Mouse (Mus musculus) hindbrain, embryonic 15.5 days (tissue): ENCODE measurements around the gene Golga5. TPM values are rescaled to one million over a fixed set of nuclear protein-coding genes. Genes with fewer than 3 reads are reported as not detected.

Source experiments
- ATAC-seq: fragments of 200-750 bp; cut with Nextera tagmentation; 2 replicates; pipeline ENCODE4 v1.8.0; 2017; ENCODE audit warnings: low read depth, moderate number of reproducible peaks, moderate TSS enrichment; ENCODE audit not compliant: low FRiP score
- H3K27ac ChIP-seq: fragments of 300-500 bp; sonication (generic); replicated peaks from 2 replicates; pipeline ENCODE4 v1.5.1; 2015; ENCODE audit warnings: mild to moderate bottlenecking, inconsistent platforms
- H3K27me3 ChIP-seq: fragments of 300-500 bp; sonication (generic); 2 replicates; pipeline ENCODE4 v1.6.1; 2015; ENCODE audit warnings: control low read depth, inconsistent platforms
- H3K36me3 ChIP-seq: fragments of 300-500 bp; sonication (generic); 2 replicates; pipeline ENCODE4 v1.6.1; 2015; ENCODE audit warnings: control low read depth, inconsistent platforms
- H3K4me1 ChIP-seq: fragments of 300-500 bp; sonication (generic); replicated peaks from 2 replicates; pipeline ENCODE4 v1.6.1; 2015; ENCODE audit warnings: control low read depth, inconsistent platforms
- H3K4me2 ChIP-seq: fragments of 300-500 bp; sonication (generic); 2 replicates; pipeline ENCODE4 v1.6.1; 2015; ENCODE audit warnings: moderate library complexity, mild to moderate bottlenecking, inconsistent platforms
- H3K4me3 ChIP-seq: fragments of 300-500 bp; sonication (generic); 2 replicates; pipeline ENCODE4 v1.5.1; 2015; ENCODE audit warnings: mild to moderate bottlenecking, inconsistent platforms
- H3K9ac ChIP-seq: fragments of 300-500 bp; sonication (generic); 2 replicates; pipeline ENCODE4 v1.6.1; 2015; ENCODE audit warnings: inconsistent platforms
- H3K9me3 ChIP-seq: fragments of 300-500 bp; sonication (generic); 2 replicates; pipeline ENCODE4 v1.6.1; 2016; ENCODE audit warnings: control low read depth, inconsistent platforms
- WGBS: fragments of 180-500 bp; shearing (Covaris S2); methylation state at CpG from one replicate; pipeline ENCODE4 v1.1.7; 2015; 5-methylcytosine and 5-hydroxymethylcytosine counted together
- polyA plus RNA-seq: library from polyadenylated mRNA; unstranded; fragments of >200 nt; fragmentation: Nextera tagmentation; extraction: Ambion mirVana; gene quantifications from 2 replicates; pipeline ENCODE4 v1.2.1, GENCODE M21; 2015

Golga5 gene
- 25.7 and 26.0 TPM in 2 replicates for polyA plus RNA-seq

DNA sequence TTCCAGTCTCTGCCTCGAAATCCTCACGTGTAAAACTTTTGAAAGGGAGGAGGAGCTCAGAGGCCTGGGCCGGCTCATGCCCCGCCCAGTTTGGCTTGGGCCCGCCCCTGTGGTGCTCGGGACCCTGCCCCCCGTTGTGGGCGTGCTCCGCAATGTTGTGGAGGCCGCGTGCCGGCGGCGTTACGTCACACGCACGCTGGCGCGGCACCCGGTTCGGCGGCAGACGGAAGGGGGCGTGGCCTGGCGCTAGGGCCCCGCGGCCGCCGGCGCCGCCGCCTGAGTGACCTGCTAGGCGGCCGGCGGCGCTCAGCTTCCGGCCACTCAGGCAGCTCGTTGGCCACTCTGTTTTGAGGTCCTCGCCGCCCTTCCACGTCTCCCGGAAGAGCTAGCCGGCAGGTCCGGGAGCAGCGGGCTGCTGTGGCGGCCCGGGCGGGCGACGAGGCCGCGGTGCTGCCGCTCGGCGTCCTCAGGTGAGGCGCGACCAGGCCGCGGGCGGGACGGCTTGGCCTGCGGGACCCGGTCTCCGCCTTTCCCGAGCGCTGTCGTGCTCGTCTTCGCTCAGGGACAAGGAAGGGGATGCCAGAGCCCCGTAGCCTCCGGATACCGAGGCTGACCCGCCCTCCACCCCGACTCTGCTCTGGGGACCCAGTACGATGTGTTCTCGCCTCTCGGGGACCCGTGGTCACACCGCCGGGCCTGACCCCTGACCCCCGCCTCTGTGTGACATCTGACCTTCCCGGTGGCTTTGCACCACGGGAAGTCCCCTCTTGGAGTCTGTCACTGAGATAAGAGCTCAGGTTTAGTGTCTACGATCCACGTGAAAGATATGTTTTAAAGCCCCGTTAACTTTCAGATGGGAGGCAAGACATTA is at the start of gene Golga5:
Golga5 (plus strand) TSS at position 242 of the 871 bp plus-strand sequence.
- no peaks in the 10 kb centered on the region for H3K27me3 ChIP-seq
- peak within 1 kb of the TSS; percentile 68 for H3K4me3 ChIP-seq
- ATAC-seq = peak; percentile 98
- peak within 1 kb of the TSS; percentile 82 for H3K27ac ChIP-seq
- peaks cover 20% of the 10 kb centered on the region for H3K36me3 ChIP-seq
- peak within 1 kb of the TSS; percentile 70 for H3K9ac ChIP-seq
- H3K4me2 ChIP-seq = peak within 1 kb of the TSS; percentile 68
- no peaks in the 10 kb centered on the region for H3K9me3 ChIP-seq
- under 1% methylated on average over 81 of the region's 86 CpGs for WGBS
- peaks cover 8% of the 10 kb centered on the region for H3K4me1 ChIP-seq

DNA sequence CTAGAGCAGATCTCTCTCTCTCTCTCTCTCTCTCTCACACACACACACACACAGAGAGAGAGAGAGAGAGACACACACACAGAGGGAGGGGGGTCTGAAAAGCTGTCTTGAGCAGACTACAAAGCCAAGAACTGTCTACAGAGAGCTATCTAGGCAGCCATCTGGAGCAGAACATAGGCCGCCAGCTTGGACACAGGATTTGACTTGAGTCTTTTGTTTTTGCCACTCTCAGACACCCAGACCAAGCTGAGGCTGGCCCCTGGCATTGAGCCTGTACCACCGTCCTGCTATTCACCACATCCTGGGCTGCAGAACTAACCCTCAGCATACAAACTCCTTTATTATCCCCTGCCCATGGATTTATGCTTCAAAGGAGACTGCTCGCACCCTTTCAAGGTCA is 49.4 kb upstream of the Golga5 start:
- Histone ChIP-seq H3K9me3 (no peaks in the 10 kb centered on the region), H3K4me1 (peaks cover 11% of the 10 kb centered on the region), H3K4me3 (no peak overlapping the region), H3K27ac (peak overlapping the region; percentile 61), H3K9ac (no peak overlapping the region), H3K27me3 (no peaks in the 10 kb centered on the region), H3K36me3 (peaks cover 11% of the 10 kb centered on the region), H3K4me2 (no peak overlapping the region)
- 32% methylated on average over 3 of the region's 3 CpGs for WGBS
- ATAC-seq = peak; percentile 77

DNA sequence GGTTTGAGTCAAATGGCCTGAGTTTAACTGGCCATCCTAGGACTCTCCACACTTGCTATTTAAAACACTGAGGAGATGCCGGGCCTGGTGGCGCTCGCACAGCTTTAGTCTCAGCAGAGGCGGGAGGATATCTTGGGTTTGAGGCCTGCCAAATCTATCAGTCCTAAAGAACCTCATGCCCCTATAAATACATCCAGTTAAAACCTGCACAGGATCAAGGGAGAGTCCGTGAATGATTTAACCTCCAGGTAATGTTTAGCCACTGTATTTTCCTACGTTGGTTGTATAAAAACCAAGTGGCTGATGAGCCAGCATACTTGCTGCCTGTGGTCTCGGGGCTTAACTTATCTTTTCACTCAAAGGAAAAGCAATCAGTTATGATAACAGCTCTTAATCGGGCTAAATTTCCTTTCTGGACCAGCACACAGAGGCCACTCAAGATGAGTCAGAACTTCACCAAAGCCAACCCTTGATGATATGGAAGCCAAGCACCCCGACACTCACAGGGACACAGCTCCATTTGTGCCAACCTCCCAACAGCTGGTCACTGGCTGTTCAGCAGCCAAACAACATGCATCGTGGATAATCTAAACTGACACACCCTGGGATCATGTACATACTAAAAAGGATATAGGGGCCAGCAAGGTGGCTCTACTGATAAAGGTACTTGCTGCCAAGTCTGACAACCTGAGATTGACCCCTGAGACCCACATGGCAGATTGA is 48.6 kb upstream of the Golga5 start:
- Histone ChIP-seq H3K27me3 (no peaks in the 10 kb centered on the region), H3K9me3 (no peaks in the 10 kb centered on the region), H3K36me3 (peaks cover 7% of the 10 kb centered on the region), H3K9ac (no peak overlapping the region), H3K4me3 (no peak overlapping the region), H3K4me2 (no peak overlapping the region), H3K4me1 (peaks cover 11% of the 10 kb centered on the region), H3K27ac (peak overlapping the region; percentile 61; the same call in 1 of the 2 replicates)
- WGBS = 89% methylated on average over 10 of the region's 10 CpGs
- ATAC-seq = no peak

DNA sequence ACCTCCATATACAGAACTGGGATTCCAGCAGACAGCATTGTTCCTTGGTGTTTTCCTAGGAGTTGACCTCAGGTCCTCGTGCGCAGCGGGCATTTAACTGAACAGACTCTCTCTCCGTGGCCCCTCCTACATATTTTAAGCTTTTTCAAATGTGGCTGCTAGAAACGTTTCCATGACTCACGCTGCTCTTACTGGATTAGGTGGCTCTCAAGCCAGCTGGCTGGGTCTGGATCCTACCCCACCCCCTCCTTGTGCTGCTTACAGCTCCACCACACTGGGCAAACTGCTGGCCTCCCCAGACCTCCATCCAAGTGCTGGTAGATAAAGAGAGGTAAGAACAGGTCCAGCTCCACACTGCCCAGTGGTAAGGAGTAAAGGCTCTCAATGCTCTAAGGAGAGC is 46.9 kb upstream of the Golga5 start:
- Histone ChIP-seq H3K27me3 (no peaks in the 10 kb centered on the region), H3K4me1 (peaks cover 7% of the 10 kb centered on the region), H3K4me3 (no peak overlapping the region), H3K9me3 (no peaks in the 10 kb centered on the region), H3K4me2 (no peak overlapping the region), H3K36me3 (peaks cover 7% of the 10 kb centered on the region), H3K27ac (no peak overlapping the region), H3K9ac (no peak overlapping the region)
- 79% methylated on average over 6 of the region's 6 CpGs for WGBS
- ATAC-seq = no peak

DNA sequence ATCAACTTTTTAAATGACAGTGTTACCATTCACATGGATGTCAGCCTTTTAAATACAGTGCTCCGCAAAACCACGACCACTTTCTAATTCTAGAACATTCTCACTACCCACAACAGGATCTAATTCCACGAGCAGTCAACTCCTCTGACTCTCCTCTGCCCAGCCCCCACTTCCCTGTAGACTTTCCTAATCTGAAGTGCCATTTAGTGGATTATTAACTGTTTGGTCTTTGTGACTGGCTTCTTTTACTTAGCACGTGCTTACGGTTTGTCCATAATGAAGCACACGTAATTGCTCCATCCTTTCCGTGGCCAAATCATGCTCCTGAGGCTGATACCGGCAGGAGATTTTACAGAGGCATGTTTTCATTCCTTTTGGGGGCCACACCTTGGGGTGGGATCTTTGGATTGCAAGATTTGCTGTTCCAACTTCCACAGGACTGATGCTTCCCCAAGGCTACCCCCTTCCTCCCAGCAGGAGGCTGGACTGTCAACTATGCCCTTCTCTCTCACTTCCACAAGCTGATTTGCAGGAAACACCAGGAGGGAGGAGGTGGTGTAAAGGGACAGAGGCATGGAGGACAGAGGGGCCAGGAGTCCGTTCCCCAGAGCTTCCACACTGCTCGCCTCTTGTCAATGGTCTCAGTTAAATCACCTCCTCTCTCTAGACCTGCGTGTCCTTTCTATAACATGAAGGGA is 46.2 kb upstream of the Golga5 start:
- no peak overlapping the region for H3K4me3 ChIP-seq
- H3K27ac ChIP-seq = no peak overlapping the region
- no peak overlapping the region for H3K9ac ChIP-seq
- no peak overlapping the region for H3K4me2 ChIP-seq
- H3K36me3 ChIP-seq = peaks cover 7% of the 10 kb centered on the region
- no peaks in the 10 kb centered on the region for H3K9me3 ChIP-seq
- H3K27me3 ChIP-seq = no peaks in the 10 kb centered on the region
- H3K4me1 ChIP-seq = peaks cover 7% of the 10 kb centered on the region
- WGBS = 92% methylated on average over 11 of the region's 11 CpGs
- ATAC-seq = no peak

DNA sequence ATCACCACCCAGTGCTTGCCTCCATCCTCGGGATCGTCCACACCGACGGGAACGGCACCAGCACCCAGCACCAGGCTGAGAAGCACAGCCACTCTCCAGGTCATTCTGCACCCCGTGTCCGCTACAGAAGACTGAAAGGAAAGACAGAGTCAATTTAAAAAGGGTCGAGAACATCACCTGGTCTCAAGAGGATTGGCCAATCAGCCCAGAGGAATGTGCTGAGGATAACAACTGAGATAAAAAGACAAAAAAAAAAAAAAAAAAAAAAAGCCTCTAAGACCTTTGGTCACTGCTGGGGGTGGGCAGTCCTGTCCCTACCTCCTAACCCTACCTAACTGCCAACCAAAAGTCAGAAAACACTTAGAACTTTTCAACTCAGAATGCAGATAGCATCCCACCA is 45.3 kb upstream of the Golga5 start:
- no peaks in the 10 kb centered on the region for H3K9me3 ChIP-seq
- no peak for ATAC-seq
- 94% methylated on average over 8 of the region's 8 CpGs for WGBS
- H3K27me3 ChIP-seq = no peaks in the 10 kb centered on the region
- no peak overlapping the region for H3K4me2 ChIP-seq
- H3K9ac ChIP-seq = no peak overlapping the region
- H3K4me3 ChIP-seq = no peak overlapping the region
- peaks cover 7% of the 10 kb centered on the region for H3K36me3 ChIP-seq
- H3K4me1 ChIP-seq = peaks cover 7% of the 10 kb centered on the region
- H3K27ac ChIP-seq = no peak overlapping the region

DNA sequence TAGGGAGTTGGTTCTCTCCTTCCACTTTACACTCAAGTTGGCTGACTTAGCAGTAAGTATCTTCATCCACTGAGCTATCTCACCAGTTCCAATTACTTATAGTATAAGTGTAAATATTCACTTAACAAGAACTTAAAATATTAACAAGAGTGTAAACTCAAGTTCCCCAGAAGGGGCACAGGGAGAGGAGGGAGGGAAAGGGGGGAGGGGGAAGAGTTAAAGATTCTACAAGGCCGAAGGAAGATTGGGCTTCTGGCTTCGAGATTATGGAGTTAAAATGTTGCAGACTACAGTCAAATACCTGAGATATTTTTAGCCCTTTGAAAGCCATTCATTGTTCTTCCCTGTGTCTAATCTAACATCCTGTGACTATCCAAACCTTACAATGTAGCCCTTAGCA is 44.5 kb upstream of the Golga5 start:
- Histone ChIP-seq H3K9ac (no peak overlapping the region), H3K27ac (no peak overlapping the region), H3K9me3 (no peaks in the 10 kb centered on the region), H3K4me1 (peaks cover 4% of the 10 kb centered on the region), H3K27me3 (no peaks in the 10 kb centered on the region), H3K4me2 (no peak overlapping the region), H3K36me3 (peaks cover 7% of the 10 kb centered on the region), H3K4me3 (no peak overlapping the region)
- 89% methylated on average over 2 of the region's 2 CpGs for WGBS
- ATAC-seq = no peak

DNA sequence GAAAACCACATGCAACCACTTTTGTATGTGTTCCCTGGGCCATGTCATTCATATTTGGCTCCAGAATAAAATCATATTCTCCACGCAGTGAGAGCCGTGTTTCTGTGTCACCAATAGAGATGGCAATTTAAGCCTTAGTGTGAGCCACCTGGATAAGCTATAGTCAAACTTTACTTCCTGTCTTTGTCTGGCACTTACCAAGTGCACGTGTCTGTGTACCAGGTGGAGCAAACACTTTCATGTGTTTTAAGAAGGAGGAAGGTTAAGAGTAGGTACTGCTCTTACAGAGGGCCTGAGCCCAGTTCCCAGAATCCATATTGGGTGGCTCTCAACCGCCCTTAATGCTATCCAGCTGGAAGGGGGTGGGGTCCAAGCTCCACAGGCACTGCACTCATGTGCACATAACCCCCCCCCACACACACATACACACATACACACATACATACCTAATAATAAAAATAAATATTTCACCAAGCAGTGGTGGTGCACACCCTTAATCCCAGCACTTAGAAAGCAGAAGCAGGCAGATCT is 43.8 kb upstream of the Golga5 start:
- ATAC-seq = no peak
- 84% methylated on average over 4 of the region's 4 CpGs for WGBS
- Histone ChIP-seq H3K36me3 (peaks cover 7% of the 10 kb centered on the region), H3K9me3 (no peaks in the 10 kb centered on the region), H3K4me3 (no peak overlapping the region), H3K27ac (no peak overlapping the region), H3K4me2 (no peak overlapping the region), H3K9ac (no peak overlapping the region), H3K4me1 (no peaks in the 10 kb centered on the region), H3K27me3 (no peaks in the 10 kb centered on the region)

DNA sequence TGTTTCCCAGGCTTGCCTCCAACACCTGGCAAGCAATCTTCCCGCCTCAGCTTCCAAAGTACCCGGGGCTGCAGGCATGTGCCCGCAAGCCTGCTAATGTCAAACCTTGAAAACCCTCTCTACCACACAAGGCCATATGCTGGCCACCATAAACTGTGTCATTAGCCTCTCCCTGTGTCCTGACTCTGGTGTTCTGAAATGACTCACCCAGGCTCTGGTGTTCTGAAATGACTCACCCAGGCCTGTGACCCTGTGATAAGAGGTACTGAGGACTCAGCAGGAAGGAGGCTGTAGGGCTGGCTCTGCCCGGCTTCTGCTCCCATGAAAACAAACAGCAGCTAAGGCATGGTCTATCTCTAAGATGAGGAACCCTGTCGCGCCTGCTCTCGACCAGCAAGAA is 42.6 kb upstream of the Golga5 start:
- 98% methylated on average over 7 of the region's 7 CpGs for WGBS
- Histone ChIP-seq H3K4me2 (no peak overlapping the region), H3K27me3 (no peaks in the 10 kb centered on the region), H3K9ac (no peak overlapping the region), H3K4me3 (no peak overlapping the region), H3K4me1 (no peaks in the 10 kb centered on the region), H3K27ac (no peak overlapping the region), H3K9me3 (no peaks in the 10 kb centered on the region), H3K36me3 (peaks cover 7% of the 10 kb centered on the region)
- ATAC-seq = no peak

DNA sequence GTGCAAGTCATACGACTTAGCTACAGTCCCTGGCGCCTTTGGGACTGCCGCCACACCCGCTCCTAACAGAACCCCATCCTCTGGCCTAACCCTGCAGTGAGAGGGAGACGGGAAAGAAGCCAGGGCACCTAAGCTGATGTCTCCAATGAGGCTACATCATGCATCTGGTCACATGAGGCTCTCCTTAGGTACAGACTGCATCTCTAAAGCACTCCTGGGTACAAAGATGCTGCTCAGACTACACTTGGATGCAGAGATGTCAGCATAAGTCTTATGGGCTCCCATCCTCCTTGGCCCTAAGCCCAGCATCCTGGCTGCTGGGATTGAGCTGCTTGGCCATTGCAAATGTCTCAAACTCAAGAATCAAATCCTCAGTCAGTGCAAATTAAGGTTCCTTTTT is 39.3 kb upstream of the Golga5 start:
- no peaks in the 10 kb centered on the region for H3K27me3 ChIP-seq
- H3K27ac ChIP-seq = no peak overlapping the region
- no peaks in the 10 kb centered on the region for H3K9me3 ChIP-seq
- H3K36me3 ChIP-seq = no peaks in the 10 kb centered on the region
- ATAC-seq = no peak
- no peak overlapping the region for H3K4me3 ChIP-seq
- WGBS = 94% methylated on average over 5 of the region's 5 CpGs
- H3K4me2 ChIP-seq = no peak overlapping the region
- no peak overlapping the region for H3K9ac ChIP-seq
- no peaks in the 10 kb centered on the region for H3K4me1 ChIP-seq

DNA sequence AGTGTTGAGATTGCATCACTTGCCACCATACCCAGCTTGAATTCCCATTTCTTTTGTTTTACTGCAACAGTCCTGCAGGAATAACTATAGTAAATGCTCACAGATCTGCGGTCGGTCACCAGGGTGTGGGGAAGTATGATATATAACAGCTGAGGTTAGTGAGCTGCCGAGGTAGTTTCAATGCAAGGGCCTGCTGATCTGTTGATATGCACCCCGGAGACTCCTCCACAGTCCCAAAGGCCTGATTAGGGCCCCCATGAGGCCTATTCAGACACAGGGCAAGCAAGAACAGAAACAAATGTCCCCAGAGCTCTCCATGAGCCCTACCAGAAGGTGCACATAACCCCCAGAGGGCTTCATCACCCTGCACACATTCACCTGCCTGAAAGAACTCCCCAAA is 38.7 kb upstream of the Golga5 start:
- Histone ChIP-seq H3K27ac (no peak overlapping the region), H3K4me2 (no peak overlapping the region), H3K9ac (no peak overlapping the region), H3K27me3 (no peaks in the 10 kb centered on the region), H3K4me3 (no peak overlapping the region), H3K4me1 (no peaks in the 10 kb centered on the region), H3K36me3 (no peaks in the 10 kb centered on the region), H3K9me3 (no peaks in the 10 kb centered on the region)
- ATAC-seq = no peak
- 76% methylated on average over 4 of the region's 4 CpGs for WGBS

DNA sequence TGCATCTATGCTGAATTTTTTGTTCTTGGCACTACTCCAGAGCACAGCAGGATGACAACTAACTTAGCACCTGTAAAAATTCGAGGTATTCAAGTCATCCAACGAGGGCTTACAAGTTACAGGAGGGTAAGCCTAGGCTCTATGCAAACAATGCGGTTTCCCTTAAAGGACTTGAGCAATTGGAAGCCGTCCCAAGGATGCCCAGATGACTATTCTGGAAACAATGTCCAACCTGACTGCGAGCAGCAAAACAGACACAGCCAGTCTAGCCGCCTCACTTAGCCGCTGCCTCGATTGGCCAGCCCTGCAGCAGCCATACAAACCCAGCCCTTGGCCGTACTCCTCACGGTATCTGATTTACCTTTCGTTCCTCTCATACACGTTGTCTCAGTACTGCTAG is 36.7 kb upstream of the Golga5 start:
- WGBS = 82% methylated on average over 12 of the region's 12 CpGs
- Histone ChIP-seq H3K4me3 (no peak overlapping the region), H3K4me1 (0 out of 2 replicates have a peak, but pooled peaks cover 1% of the 10 kb centered on the region)

More for the DNA sequence above, 36.7 kb upstream of the Golga5 start:
- H3K4me2 ChIP-seq = no peak overlapping the region
- no peaks in the 10 kb centered on the region for H3K9me3 ChIP-seq
- no peak for ATAC-seq
- H3K27me3 ChIP-seq = no peaks in the 10 kb centered on the region
- H3K36me3 ChIP-seq = no peaks in the 10 kb centered on the region
- no peak overlapping the region for H3K27ac ChIP-seq
- H3K9ac ChIP-seq = no peak overlapping the region
